Mouse (Mus musculus) hindbrain, postnatal 0 days (tissue): ENCODE measurements around the gene Map7. TPM values are rescaled to one million over a fixed set of nuclear protein-coding genes. Genes with fewer than 3 reads are reported as not detected.

Experiments used
- ATAC-seq: fragments of 200-750 bp; cut with Nextera tagmentation; 2 replicates; pipeline ENCODE4 v1.8.0; 2017; ENCODE audit warnings: mild to moderate bottlenecking, moderate TSS enrichment, moderate library complexity
- DNase-seq: peaks from one replicate; pipeline ENCODE4 v3.0.0-alpha.2; 2015; ENCODE audit warnings: low spot score
- H3K27ac ChIP-seq: fragments of 300-500 bp; sonication (generic); 2 replicates; pipeline ENCODE4 v1.5.1; 2014; ENCODE audit warnings: mild to moderate bottlenecking
- H3K27me3 ChIP-seq: fragments of 300-500 bp; sonication (generic); 2 replicates; pipeline ENCODE4 v1.6.1; 2014; ENCODE audit warnings: low read length, mixed read lengths; ENCODE audit not compliant: insufficient read depth
- H3K36me3 ChIP-seq: fragments of 300-500 bp; sonication (generic); 2 replicates; pipeline ENCODE4 v1.6.1; 2014; ENCODE audit warnings: low read length, mixed read lengths; ENCODE audit not compliant: insufficient read depth
- H3K4me1 ChIP-seq: fragments of 300-500 bp; sonication (generic); 2 replicates; pipeline ENCODE4 v1.6.1; 2014; ENCODE audit warnings: antibody characterized with exemption, low read length, mixed read lengths; ENCODE audit not compliant: insufficient read depth
- H3K4me2 ChIP-seq: fragments of 300-500 bp; sonication (generic); 2 replicates; pipeline ENCODE4 v1.6.1; 2014; ENCODE audit warnings: low read depth, mild to moderate bottlenecking, low read length, moderate library complexity, mixed read lengths
- H3K4me3 ChIP-seq: fragments of 300-500 bp; sonication (generic); 2 replicates; pipeline ENCODE4 v1.5.1; 2014; ENCODE audit warnings: low read length
- H3K9ac ChIP-seq: fragments of 300-500 bp; sonication (generic); replicated peaks from 2 replicates; pipeline ENCODE4 v1.6.1; 2014; ENCODE audit warnings: mild to moderate bottlenecking, low read length, moderate library complexity, mixed read lengths
- H3K9me3 ChIP-seq: fragments of 300-500 bp; sonication (generic); 2 replicates; pipeline ENCODE4 v1.6.1; 2016; ENCODE audit warnings: low read length, mixed read lengths
- CTCF ChIP-seq: IDR thresholded peaks from 2 replicates; pipeline ENCODE4 v1.5.1; 2016; ENCODE audit warnings: antibody characterized with exemption, control low read depth, low read depth
- WGBS: fragments of 180-500 bp; shearing (Covaris S2); extraction: QIAGEN DNeasy Blood & Tissue Kit; methylation state at CpG from one replicate; pipeline ENCODE4 v1.1.7; 2014; 5-methylcytosine and 5-hydroxymethylcytosine counted together
- polyA plus RNA-seq: library from polyadenylated mRNA; unstranded; fragments of >200 nt; fragmentation: Nextera tagmentation; extraction: Ambion mirVana; gene quantifications from 2 replicates; pipeline ENCODE4 v1.2.1, GENCODE M21; 2015
- total RNA-seq: library from RNA; depleted of rRNA; stranded (reverse); fragments of >200 nt; gene quantifications from 2 replicates; pipeline ENCODE4 v1.2.3, GENCODE M21; 2014

Gene Map7
- total and polyA plus RNA-seq, 2 experiments from 2014 or later = 6.2 to 15.1 TPM

GRCm38 (mm10) chr10:20255579-20255978 lies 107.3 kb downstream of the Map7 start:
- H3K4me3 ChIP-seq = no peak overlapping the region
- no peak for DNase-seq
- no peak for ATAC-seq
- H3K9me3 ChIP-seq = no peaks in the 10 kb centered on the region
- no peak for TF ChIP-seq CTCF
- 90% methylated on average over 8 of the region's 8 CpGs for WGBS
- H3K36me3 ChIP-seq = no peaks in the 10 kb centered on the region
- H3K4me2 ChIP-seq = no peak overlapping the region
- H3K27me3 ChIP-seq = no peaks in the 10 kb centered on the region
- H3K4me1 ChIP-seq = no peaks in the 10 kb centered on the region
- H3K27ac ChIP-seq = no peak overlapping the region
- no peak overlapping the region for H3K9ac ChIP-seq

DNA sequence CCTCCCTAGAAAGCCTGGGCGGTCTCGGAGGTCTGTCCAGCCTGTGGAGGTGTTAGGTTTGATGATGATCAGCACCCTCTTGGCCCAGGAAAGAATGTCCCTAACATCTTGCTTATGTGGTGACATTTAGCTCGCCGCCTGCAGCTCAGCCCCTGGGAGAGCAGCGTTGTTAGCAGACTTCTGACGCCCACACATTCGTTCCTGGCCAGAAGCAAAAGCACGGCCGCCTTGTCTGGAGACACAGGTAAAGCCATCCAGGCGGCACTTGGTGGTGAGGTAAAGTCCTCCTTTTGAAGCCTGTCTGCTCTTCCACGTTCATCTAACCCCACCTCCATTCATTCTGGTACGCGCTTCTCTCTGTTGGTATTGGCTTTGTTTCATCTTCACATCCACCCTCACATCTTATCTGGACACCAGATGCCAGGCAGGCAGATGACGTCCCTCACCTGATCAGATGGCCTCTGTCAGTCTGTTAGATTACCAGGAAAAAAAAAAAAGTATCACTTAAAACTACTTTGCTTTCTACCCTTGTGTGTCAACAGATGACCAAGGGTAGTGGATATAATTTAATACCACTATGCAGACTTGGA lies 108.9 kb downstream of the Map7 start:
- Histone ChIP-seq H3K27ac (no peak overlapping the region), H3K36me3 (no peaks in the 10 kb centered on the region), H3K9me3 (no peaks in the 10 kb centered on the region), H3K4me1 (no peaks in the 10 kb centered on the region), H3K4me3 (no peak overlapping the region), H3K9ac (no peak overlapping the region), H3K27me3 (no peaks in the 10 kb centered on the region), H3K4me2 (no peak overlapping the region)
- 89% methylated on average over 14 of the region's 14 CpGs for WGBS
- DNase-seq (no peak), ATAC-seq (no peak)
- no peak for TF ChIP-seq CTCF

DNA sequence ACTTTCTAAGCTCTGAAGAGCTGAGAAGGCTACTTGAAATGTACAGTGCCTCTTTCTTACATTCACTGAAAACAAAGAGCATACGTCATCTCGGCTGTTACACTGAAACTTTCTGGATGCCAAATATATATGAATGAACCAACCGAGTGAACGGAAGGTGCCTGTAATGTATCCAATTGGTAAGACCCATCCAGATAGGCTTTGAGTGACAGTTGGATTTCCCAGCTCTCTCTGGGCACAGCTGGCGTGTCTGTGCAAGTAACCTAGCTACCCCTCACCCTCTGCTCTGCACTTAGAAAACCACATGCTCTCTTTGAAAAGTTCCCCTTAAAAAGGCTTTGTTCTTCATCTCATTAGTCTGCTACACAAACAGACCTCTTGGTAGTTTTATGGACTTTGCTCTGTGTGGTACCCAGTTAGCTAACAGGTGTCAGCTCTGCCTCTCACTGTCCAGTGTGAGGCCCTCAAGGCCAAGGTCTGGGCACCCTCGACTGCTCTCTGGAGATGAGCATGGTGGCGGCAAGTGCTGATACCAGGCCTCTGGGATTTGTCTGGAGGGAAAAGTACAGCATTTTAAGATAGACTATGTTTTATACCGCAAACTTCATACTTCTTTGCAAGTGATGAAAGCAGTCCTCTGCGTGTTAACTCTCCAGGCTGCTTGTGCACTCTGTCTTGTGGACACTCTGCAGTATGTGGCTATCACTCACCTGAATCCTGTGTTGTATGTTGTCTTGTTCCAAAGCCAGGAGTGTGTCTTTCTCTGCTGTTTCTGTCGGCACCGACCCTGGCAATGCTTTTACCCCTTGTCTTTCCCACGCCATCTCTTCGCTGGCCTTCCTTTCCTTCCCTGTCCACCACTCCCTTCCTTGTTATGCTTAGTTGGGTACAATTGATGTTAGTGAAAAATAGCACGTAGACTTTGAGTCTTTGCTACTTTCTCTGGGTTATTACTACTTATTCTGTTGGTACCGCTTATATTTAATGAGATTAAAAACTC lies 109.8 kb downstream of the Map7 start:
- no peak for DNase-seq
- 89% methylated on average over 15 of the region's 15 CpGs for WGBS
- TF ChIP-seq CTCF = no peak

GRCm38 (mm10) chr10:20259476-20259875 lies 111.2 kb downstream of the Map7 start:
- 81% methylated on average over 2 of the region's 2 CpGs for WGBS
- Histone ChIP-seq H3K27ac (no peak overlapping the region), H3K4me2 (no peak overlapping the region), H3K9me3 (no peaks in the 10 kb centered on the region), H3K36me3 (no peaks in the 10 kb centered on the region), H3K4me3 (no peak overlapping the region), H3K9ac (no peak overlapping the region), H3K27me3 (no peaks in the 10 kb centered on the region), H3K4me1 (no peaks in the 10 kb centered on the region)
- TF ChIP-seq CTCF = no peak
- ATAC-seq (no peak), DNase-seq (no peak)

More for the DNA sequence above, 109.8 kb downstream of the Map7 start:
- Histone ChIP-seq H3K9ac (no peak overlapping the region), H3K27me3 (no peaks in the 10 kb centered on the region), H3K36me3 (no peaks in the 10 kb centered on the region), H3K4me1 (no peaks in the 10 kb centered on the region), H3K4me2 (no peak overlapping the region), H3K27ac (no peak overlapping the region), H3K4me3 (no peak overlapping the region), H3K9me3 (no peaks in the 10 kb centered on the region)
- ATAC-seq = no peak

GRCm38 (mm10) chr10:20262896-20263295 lies 114.6 kb downstream of the Map7 start:
- Histone ChIP-seq H3K36me3 (no peaks in the 10 kb centered on the region), H3K4me3 (no peak overlapping the region), H3K9ac (no peak overlapping the region), H3K27ac (no peak overlapping the region), H3K27me3 (no peaks in the 10 kb centered on the region), H3K4me1 (no peaks in the 10 kb centered on the region), H3K4me2 (no peak overlapping the region), H3K9me3 (no peaks in the 10 kb centered on the region)
- TF ChIP-seq CTCF = no peak
- no peak for DNase-seq
- ATAC-seq = no peak
- WGBS = 93% methylated on average over 6 of the region's 6 CpGs

DNA sequence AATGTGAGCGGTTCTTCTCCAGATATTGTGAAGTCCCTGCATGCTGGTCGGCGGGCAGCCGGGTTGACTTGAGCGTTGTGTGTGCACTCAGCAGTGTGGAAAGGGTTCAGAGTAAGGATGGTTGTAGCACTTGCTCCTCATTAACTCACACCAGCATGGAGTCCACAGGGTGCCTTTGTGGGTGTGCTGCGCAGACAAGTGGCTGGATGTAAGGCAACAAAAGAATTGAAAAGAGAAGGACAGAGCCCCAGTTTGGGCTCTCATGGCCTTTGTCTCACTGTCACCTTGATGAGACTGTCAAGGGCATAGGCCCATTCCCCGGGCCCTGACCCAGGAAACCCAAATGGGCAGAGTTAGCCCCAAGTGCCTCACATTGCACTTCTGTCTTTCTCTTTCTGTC lies 116.2 kb downstream of the Map7 start:
- Histone ChIP-seq H3K4me1 (no peaks in the 10 kb centered on the region), H3K36me3 (no peaks in the 10 kb centered on the region), H3K4me2 (no peak overlapping the region), H3K27me3 (no peaks in the 10 kb centered on the region), H3K4me3 (no peak overlapping the region), H3K9ac (no peak overlapping the region), H3K27ac (no peak overlapping the region), H3K9me3 (no peaks in the 10 kb centered on the region)
- DNase-seq = no peak
- no peak for TF ChIP-seq CTCF
- ATAC-seq = no peak
- 70% methylated on average over 7 of the region's 7 CpGs for WGBS

- no peaks in the 10 kb centered on the region for H3K27me3 ChIP-seq
- H3K4me1 ChIP-seq = no peaks in the 10 kb centered on the region
- no peak for TF ChIP-seq CTCF
- 66% methylated on average over 10 of the region's 10 CpGs for WGBS
- H3K27ac ChIP-seq = no peak overlapping the region
- no peak overlapping the region for H3K4me2 ChIP-seq
- H3K9me3 ChIP-seq = no peaks in the 10 kb centered on the region
- no peaks in the 10 kb centered on the region for H3K36me3 ChIP-seq
- no peak for DNase-seq
- no peak overlapping the region for H3K4me3 ChIP-seq
- H3K9ac ChIP-seq = no peak overlapping the region
- no peak for ATAC-seq
These were observed 118.8 kb downstream of the Map7 start for GRCm38 (mm10) chr10:20267032-20267431.
